Mouse (Mus musculus) layer of hippocampus, postnatal 36 days (tissue): ENCODE data around the gene Rcsd1. TPM values are rescaled to one million over a fixed set of nuclear protein-coding genes. Genes with fewer than 3 reads are reported as not detected.

Experiments used
- DNase-seq, 2 experiments: peaks; one replicate each; pipeline ENCODE4 v3.0.0; 2022
- total RNA-seq, 2 experiments: library from RNA; stranded (reverse); gene quantifications; 2 replicates each; pipeline ENCODE4 v1.2.3; 2021

The Rcsd1 gene
- total RNA-seq, 2 experiments from 2014 or later = 3.7 to 4.8 TPM

- DNase-seq = no peak
Measured at GRCm38 (mm10) chr1:165717711-165718542, 8.4 kb upstream of the Rcsd1 start.

GRCm38 (mm10) chr1:165716426-165716825 lies 6.9 kb upstream of the Rcsd1 start:
- no peak for DNase-seq

GRCm38 (mm10) chr1:165713798-165714197 lies 4.2 kb upstream of the Rcsd1 start:
- DNase-seq = no peak

GRCm38 (mm10) chr1:165711914-165712313 lies 2.4 kb upstream of the Rcsd1 start:
- DNase-seq = no peak

GRCm38 (mm10) chr1:165708686-165709380 lies 724 bp downstream of the Rcsd1 start:
- no peak for DNase-seq

- DNase-seq = no peak
Measured at GRCm38 (mm10) chr1:165707640-165708322, 1.8 kb downstream of the Rcsd1 start.

GRCm38 (mm10) chr1:165707241-165707639 lies 2.3 kb downstream of the Rcsd1 start:
- no peak for DNase-seq

- DNase-seq = no peak
Measured at GRCm38 (mm10) chr1:165706492-165706891, 3.1 kb downstream of the Rcsd1 start.

GRCm38 (mm10) chr1:165705868-165706348 lies 3.6 kb downstream of the Rcsd1 start:
- DNase-seq = no peak

GRCm38 (mm10) chr1:165705368-165705767 lies 4.2 kb downstream of the Rcsd1 start:
- no peak for DNase-seq

- no peak for DNase-seq
Measured at GRCm38 (mm10) chr1:165704841-165705240, 4.7 kb downstream of the Rcsd1 start.

- no peak for DNase-seq
Measured at GRCm38 (mm10) chr1:165702221-165703031, 7.1 kb downstream of the Rcsd1 start.

- DNase-seq = no peak
Measured at GRCm38 (mm10) chr1:165701562-165701961, 8.0 kb downstream of the Rcsd1 start.

GRCm38 (mm10) chr1:165700933-165701518 lies 8.5 kb downstream of the Rcsd1 start:
- no peak for DNase-seq

GRCm38 (mm10) chr1:165700376-165700815 lies 9.2 kb downstream of the Rcsd1 start:
- no peak for DNase-seq

- no peak for DNase-seq
Measured at GRCm38 (mm10) chr1:165697701-165698100, 11.9 kb downstream of the Rcsd1 start.

- DNase-seq = no peak
Measured at GRCm38 (mm10) chr1:165696870-165697269, 12.7 kb downstream of the Rcsd1 start.

GRCm38 (mm10) chr1:165696040-165696439 lies 13.5 kb downstream of the Rcsd1 start:
- DNase-seq = no peak

- DNase-seq = no peak
Measured at GRCm38 (mm10) chr1:165695392-165696014, 14.1 kb downstream of the Rcsd1 start.

GRCm38 (mm10) chr1:165693856-165694255 lies 15.7 kb downstream of the Rcsd1 start:
- DNase-seq = no peak

GRCm38 (mm10) chr1:165691516-165691915 lies 18.0 kb downstream of the Rcsd1 start:
- no peak for DNase-seq
